Mouse (Mus musculus) neural tube, embryonic 12.5 days (tissue): ENCODE measurements around the gene AC124502.3. TPM values are rescaled to one million over a fixed set of nuclear protein-coding genes. Genes with fewer than 3 reads are reported as not detected.
A peak's percentile ranks its signal among the peaks of the same experiment; 100 is the strongest.

Source experiments
- ATAC-seq: fragments of 200-750 bp; cut with Nextera tagmentation; 2 replicates; pipeline ENCODE4 v1.8.0; 2017; ENCODE audit warnings: low read depth, mild to moderate bottlenecking, moderate TSS enrichment, moderate library complexity; ENCODE audit not compliant: low FRiP score
- H3K27ac ChIP-seq: fragments of 300-500 bp; sonication (generic); 2 replicates; pipeline ENCODE4 v1.5.1; 2016
- H3K27me3 ChIP-seq: fragments of 300-500 bp; sonication (generic); replicated peaks from 2 replicates; pipeline ENCODE4 v1.6.1; 2016; ENCODE audit warnings: mild to moderate bottlenecking
- H3K36me3 ChIP-seq: fragments of 300-500 bp; sonication (generic); 2 replicates; pipeline ENCODE4 v1.6.1; 2016; ENCODE audit warnings: mild to moderate bottlenecking
- H3K4me1 ChIP-seq: fragments of 300-500 bp; sonication (generic); 2 replicates; pipeline ENCODE4 v1.6.1; 2016
- H3K4me2 ChIP-seq: fragments of 300-500 bp; sonication (generic); replicated peaks from 2 replicates; pipeline ENCODE4 v1.6.1; 2016; ENCODE audit warnings: mild to moderate bottlenecking
- H3K4me3 ChIP-seq: fragments of 300-500 bp; sonication (generic); 2 replicates; pipeline ENCODE4 v1.5.1; 2016
- H3K9ac ChIP-seq: fragments of 300-500 bp; sonication (generic); 2 replicates; pipeline ENCODE4 v1.6.1; 2016; ENCODE audit warnings: mild to moderate bottlenecking
- H3K9me3 ChIP-seq: fragments of 300-500 bp; sonication (generic); 2 replicates; pipeline ENCODE4 v1.6.1; 2016; ENCODE audit warnings: mild to moderate bottlenecking
- WGBS: fragments of 180-500 bp; shearing (Covaris S2); methylation state at CpG from one replicate; pipeline ENCODE4 v1.1.7; 2016; 5-methylcytosine and 5-hydroxymethylcytosine counted together
- polyA plus RNA-seq: library from polyadenylated mRNA; unstranded; fragments of >200 nt; fragmentation: Nextera tagmentation; extraction: Ambion mirVana; gene quantifications from 2 replicates; pipeline ENCODE4 v1.2.1, GENCODE M21; 2016

AC124502.3 gene
- polyA plus RNA-seq, 1 experiment from 2014 or later: 2.4 TPM

GRCm38 (mm10) chr19:5037678-5038571, 766 bp upstream of the AC124502.3 start:
- H3K9me3 ChIP-seq: no peaks in the 10 kb centered on the region
- peak; percentile 59 for ATAC-seq

DNA sequence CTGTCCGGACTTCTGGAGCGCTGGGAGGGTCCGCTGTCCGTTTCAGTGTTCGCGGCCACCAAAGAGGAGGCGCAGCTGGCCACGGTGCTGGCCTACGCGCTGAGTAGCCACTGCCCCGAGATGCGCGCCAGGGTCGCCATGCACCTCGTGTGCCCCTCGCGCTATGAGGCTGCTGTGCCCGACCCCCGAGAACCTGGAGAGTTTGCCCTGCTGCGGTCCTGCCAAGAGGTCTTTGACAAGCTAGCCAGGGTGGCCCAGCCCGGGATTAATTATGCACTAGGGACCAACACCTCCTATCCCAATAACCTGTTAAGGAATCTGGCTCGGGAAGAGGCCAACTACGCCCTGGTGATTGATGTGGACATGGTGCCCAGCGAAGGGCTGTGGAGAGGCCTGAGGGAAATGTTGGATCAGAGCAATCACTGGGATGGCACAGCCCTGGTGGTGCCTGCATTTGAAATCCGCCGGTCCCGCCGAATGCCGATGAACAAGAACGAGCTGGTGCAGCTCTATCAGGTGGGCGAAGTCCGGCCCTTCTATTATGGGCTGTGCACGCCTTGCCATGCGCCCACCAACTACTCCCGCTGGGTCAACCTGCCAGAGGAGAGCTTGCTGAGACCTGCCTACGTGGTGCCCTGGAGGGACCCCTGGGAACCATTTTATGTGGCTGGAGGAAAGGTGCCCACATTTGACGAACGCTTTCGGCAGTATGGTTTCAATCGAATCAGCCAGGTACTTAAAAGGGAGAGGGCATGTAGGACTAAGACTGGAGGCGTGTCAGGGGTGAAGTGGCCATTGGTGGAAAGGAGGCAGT, 817 bp downstream of the AC124502.3 start:
- Histone ChIP-seq H3K4me3 (peak overlapping the region; percentile 89), H3K4me1 (peaks cover 37% of the 10 kb centered on the region), H3K27ac (peak overlapping the region; percentile 12; the same call in 1 of the 2 replicates), H3K9me3 (no peaks in the 10 kb centered on the region), H3K27me3 (no peaks in the 10 kb centered on the region), H3K9ac (peak overlapping the region; percentile 76), H3K36me3 (peaks cover 9% of the 10 kb centered on the region; the same call in 1 of the 2 replicates), H3K4me2 (peak overlapping the region; percentile 98)
- ATAC-seq: peak; percentile 18
- 13% methylated on average over 41 of the region's 41 CpGs for WGBS

More at GRCm38 (mm10) chr19:5037678-5038571, 766 bp upstream of the AC124502.3 start:
- Histone ChIP-seq H3K27ac (peak overlapping the region; percentile 50; the same call in 1 of the 2 replicates), H3K4me3 (peak overlapping the region; percentile 89), H3K4me1 (peaks cover 37% of the 10 kb centered on the region), H3K9ac (peak overlapping the region; percentile 76), H3K36me3 (0 out of 2 replicates have a peak, but pooled peaks cover 4% of the 10 kb centered on the region), H3K4me2 (peak overlapping the region; percentile 98), H3K27me3 (no peaks in the 10 kb centered on the region)
- 7% methylated on average over 32 of the region's 32 CpGs for WGBS

- peak within 1 kb of the TSS; percentile 98 for H3K4me2 ChIP-seq
- WGBS: 9% methylated on average over 40 of the region's 40 CpGs
Measured at GRCm38 (mm10) chr19:5040862-5041523, 2.3 kb downstream of the AC124502.3 start, which contains the start of gene Brms1. Gene Brms1, plus strand, starts transcription at chr19:5041354.

GRCm38 (mm10) chr19:5041588-5041987, 2.9 kb downstream of the AC124502.3 start:
- Histone ChIP-seq H3K4me1 (peaks cover 37% of the 10 kb centered on the region), H3K36me3 (peaks cover 18% of the 10 kb centered on the region), H3K9ac (peak overlapping the region; percentile 81), H3K27me3 (no peaks in the 10 kb centered on the region), H3K9me3 (no peaks in the 10 kb centered on the region), H3K4me3 (peak overlapping the region; percentile 89), H3K27ac (0 out of 2 replicates have a peak overlapping the region, but pooled peaks have one; percentile 42), H3K4me2 (peak overlapping the region; percentile 98)
- WGBS: 2% methylated on average over 16 of the region's 16 CpGs
- ATAC-seq: no peak

More at GRCm38 (mm10) chr19:5040862-5041523, 2.3 kb downstream of the AC124502.3 start, which contains the start of gene Brms1:
- ATAC-seq: peak; percentile 64
- Histone ChIP-seq H3K4me1 (peaks cover 37% of the 10 kb centered on the region), H3K4me3 (peak within 1 kb of the TSS; percentile 89), H3K27me3 (no peaks in the 10 kb centered on the region), H3K9ac (peak within 1 kb of the TSS; percentile 81), H3K27ac (0 out of 2 replicates have a peak within 1 kb of the TSS, but pooled peaks have one; percentile 42), H3K9me3 (no peaks in the 10 kb centered on the region), H3K36me3 (peaks cover 13% of the 10 kb centered on the region)

DNA sequence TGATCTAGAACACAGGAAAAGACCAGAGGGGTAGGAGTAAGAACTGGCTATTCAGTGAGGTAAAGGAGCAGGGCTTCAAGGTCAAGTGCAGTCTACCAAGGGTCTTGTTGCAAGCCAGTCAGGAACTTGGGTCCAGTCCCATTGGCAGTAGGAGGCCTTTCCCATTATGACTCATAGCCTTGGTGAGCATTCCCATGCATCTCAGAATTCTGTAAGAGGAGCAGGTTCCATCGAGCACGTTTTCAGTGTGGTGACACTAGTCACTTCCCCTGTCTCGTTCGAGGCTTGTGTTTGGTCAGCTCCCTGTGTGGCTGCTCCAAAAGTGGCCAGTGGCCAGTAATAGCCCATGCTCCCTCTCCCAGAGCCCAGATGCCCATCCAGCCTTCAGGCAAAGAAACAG, 6.8 kb downstream of the AC124502.3 start:
- peaks cover 25% of the 10 kb centered on the region for H3K4me1 ChIP-seq
- H3K27ac ChIP-seq: no peak overlapping the region
- 85% methylated on average over 4 of the region's 4 CpGs for WGBS
- H3K4me2 ChIP-seq: no peak overlapping the region
- no peak overlapping the region for H3K4me3 ChIP-seq
- no peak overlapping the region for H3K9ac ChIP-seq
- H3K36me3 ChIP-seq: peaks cover 53% of the 10 kb centered on the region
- H3K9me3 ChIP-seq: no peaks in the 10 kb centered on the region
- peaks cover 7% of the 10 kb centered on the region for H3K27me3 ChIP-seq
- ATAC-seq: no peak

DNA sequence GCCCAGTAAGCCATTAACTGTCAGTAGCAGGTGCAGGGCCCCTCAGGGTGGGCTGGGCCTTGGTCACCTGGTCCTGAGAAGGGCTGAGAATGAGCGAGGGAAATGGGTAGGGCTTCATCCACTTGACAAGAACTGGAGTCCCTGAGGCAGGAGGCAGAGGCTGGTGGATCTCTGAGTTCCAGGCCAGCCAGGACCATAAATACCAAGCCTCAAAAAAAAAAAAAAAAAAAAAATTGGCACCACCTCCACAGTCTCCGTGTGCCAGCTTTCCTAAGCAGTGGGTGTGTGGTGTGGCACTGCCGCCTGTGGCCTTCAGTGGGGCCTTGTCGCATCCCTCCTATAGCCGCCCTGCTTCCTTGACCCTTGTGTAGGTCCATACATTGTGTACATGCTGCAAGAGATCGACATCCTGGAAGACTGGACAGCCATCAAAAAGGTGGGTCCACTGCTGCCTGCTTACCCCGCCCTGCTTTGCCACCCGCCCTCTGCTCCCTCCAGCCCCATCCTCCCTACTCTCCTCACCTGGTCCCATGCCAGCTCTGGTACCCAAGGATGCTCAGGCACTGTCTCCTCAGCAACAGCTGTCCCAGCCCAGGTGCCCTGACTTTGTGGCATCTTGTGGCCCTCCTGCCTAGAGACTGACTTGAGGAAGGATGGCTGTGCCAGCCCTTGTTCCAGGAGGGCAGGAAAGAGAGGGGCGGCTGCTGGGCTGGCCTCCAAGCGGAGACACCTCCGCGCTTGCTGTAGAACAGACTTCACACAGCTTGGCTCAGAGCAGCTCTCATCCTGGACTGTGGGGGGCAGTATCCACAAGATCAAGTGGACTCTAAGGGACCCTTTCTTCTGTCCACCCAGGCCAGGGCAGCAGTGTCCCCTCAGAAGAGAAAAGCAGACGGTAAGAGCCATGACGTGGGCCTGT, 9.7 kb downstream of the AC124502.3 start:
- H3K4me3 ChIP-seq: no peak overlapping the region
- no peaks in the 10 kb centered on the region for H3K9me3 ChIP-seq
- peaks cover 36% of the 10 kb centered on the region for H3K27me3 ChIP-seq
- peaks cover 48% of the 10 kb centered on the region for H3K36me3 ChIP-seq
- no peak overlapping the region for H3K4me2 ChIP-seq
- H3K9ac ChIP-seq: no peak overlapping the region
- peaks cover 14% of the 10 kb centered on the region for H3K4me1 ChIP-seq
- 88% methylated on average over 14 of the region's 14 CpGs for WGBS
- H3K27ac ChIP-seq: no peak overlapping the region
- no peak for ATAC-seq

GRCm38 (mm10) chr19:5049325-5049724, 10.6 kb downstream of the AC124502.3 start:
- H3K27me3 ChIP-seq: peaks cover 41% of the 10 kb centered on the region
- H3K9me3 ChIP-seq: no peaks in the 10 kb centered on the region
- peaks cover 14% of the 10 kb centered on the region for H3K4me1 ChIP-seq
- 81% methylated on average over 6 of the region's 6 CpGs for WGBS
- no peak overlapping the region for H3K4me2 ChIP-seq
- H3K36me3 ChIP-seq: peaks cover 44% of the 10 kb centered on the region
- H3K27ac ChIP-seq: no peak overlapping the region
- H3K4me3 ChIP-seq: no peak overlapping the region; the same call in 1 of the 2 replicates
- H3K9ac ChIP-seq: no peak overlapping the region
- ATAC-seq: no peak

DNA sequence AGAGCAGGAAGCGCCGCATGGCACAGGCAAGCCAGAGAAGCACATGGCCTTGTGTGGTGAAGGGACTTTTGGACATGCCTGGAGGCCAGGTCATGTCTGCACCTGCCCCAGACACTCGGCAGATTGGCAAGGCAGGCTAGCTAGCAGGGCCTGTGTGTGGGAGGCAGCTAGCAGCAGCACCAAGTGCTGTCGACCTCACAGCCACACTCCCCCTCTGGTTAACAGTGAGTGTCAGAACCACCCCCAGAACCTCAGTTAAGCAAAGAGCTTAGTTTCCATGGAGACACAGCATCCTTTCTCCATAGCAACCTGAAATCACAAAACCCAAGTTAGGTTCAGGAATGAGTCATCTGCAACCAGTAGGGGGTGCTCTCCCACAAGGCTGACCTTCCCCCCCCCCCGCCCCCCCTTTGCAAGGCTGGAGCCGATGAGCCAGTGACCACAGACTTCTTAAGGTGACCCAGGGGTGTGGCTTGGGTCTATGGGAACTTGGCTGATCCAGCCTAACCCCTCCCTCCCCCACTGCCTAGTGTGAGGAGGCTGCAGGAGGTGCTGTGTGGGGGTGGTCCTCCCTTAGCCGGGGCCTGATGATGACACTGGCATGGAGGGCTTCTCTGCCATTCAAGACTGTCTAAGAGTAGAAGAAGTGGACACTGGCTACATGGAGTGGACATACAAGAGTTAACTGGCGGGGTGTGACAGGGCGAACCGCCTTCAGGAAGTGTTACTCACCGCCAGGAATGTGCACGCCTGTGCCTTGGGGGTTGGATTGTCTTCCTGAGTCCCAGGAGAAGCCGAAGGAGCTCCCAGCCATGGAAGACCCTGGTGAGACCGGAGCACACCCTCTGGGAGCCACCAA, 11.6 kb downstream of the AC124502.3 start, which contains the start of gene Rin1:
Gene Rin1 (plus strand): TSS at position 435 of the 859 bp plus-strand sequence.
- WGBS: 21% methylated on average over 14 of the region's 14 CpGs
- peaks cover 42% of the 10 kb centered on the region for H3K27me3 ChIP-seq
- peaks cover 14% of the 10 kb centered on the region for H3K4me1 ChIP-seq
- no peak within 1 kb of the TSS for H3K27ac ChIP-seq
- H3K9ac ChIP-seq: 0 out of 2 replicates have a peak within 1 kb of the TSS, but pooled peaks have one; percentile 13
- H3K9me3 ChIP-seq: no peaks in the 10 kb centered on the region
- H3K4me2 ChIP-seq: peak within 1 kb of the TSS; percentile 24
- H3K36me3 ChIP-seq: peaks cover 44% of the 10 kb centered on the region
- no peak within 1 kb of the TSS; the same call in 1 of the 2 replicates for H3K4me3 ChIP-seq
- ATAC-seq: peak; percentile 31

DNA sequence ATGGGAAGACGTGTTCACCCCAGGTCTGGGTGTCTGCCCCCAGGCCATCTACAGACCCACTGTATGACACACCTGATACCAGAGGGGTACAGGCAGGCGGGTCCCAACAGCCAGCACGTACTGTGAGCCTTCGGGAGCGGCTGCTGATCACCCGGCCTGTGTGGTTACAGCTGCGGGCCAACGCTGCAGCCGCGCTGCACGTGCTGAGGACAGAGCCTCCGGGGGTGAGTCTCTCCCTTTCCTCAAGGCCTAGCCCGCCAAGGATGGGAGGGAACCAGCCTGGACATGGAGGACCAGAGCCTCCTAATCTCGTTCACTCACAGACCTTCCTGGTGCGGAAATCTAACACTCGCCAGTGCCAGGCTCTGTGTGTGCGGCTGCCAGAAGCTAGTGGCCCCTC, 12.3 kb downstream of the AC124502.3 start:
- peak; percentile 23 for ATAC-seq
- peaks cover 40% of the 10 kb centered on the region for H3K36me3 ChIP-seq
- WGBS: 9% methylated on average over 17 of the region's 17 CpGs
- peaks cover 44% of the 10 kb centered on the region for H3K27me3 ChIP-seq
- no peak overlapping the region for H3K27ac ChIP-seq
- peaks cover 15% of the 10 kb centered on the region for H3K4me1 ChIP-seq
- peak overlapping the region; percentile 24 for H3K4me2 ChIP-seq
- 0 out of 2 replicates have a peak overlapping the region, but pooled peaks have one; percentile 13 for H3K9ac ChIP-seq
- no peaks in the 10 kb centered on the region for H3K9me3 ChIP-seq
- H3K4me3 ChIP-seq: no peak overlapping the region

- H3K4me1 ChIP-seq: peaks cover 20% of the 10 kb centered on the region
- no peak for ATAC-seq
- 31% methylated on average over 3 of the region's 3 CpGs for WGBS
- H3K27ac ChIP-seq: no peak overlapping the region
- H3K27me3 ChIP-seq: peaks cover 44% of the 10 kb centered on the region
- H3K9ac ChIP-seq: 0 out of 2 replicates have a peak overlapping the region, but pooled peaks have one; percentile 13
- H3K9me3 ChIP-seq: no peaks in the 10 kb centered on the region
- no peak overlapping the region; the same call in 1 of the 2 replicates for H3K4me2 ChIP-seq
- no peak overlapping the region for H3K4me3 ChIP-seq
- peaks cover 35% of the 10 kb centered on the region for H3K36me3 ChIP-seq
Measured at GRCm38 (mm10) chr19:5051515-5051914, 12.8 kb downstream of the AC124502.3 start.
